Mouse (Mus musculus) gastrocnemius, postnatal 14 days (tissue): ENCODE measurements around the gene Map3k14. TPM values are rescaled to one million over a fixed set of nuclear protein-coding genes. Genes with fewer than 3 reads are reported as not detected.
"Not testable (repeated sequence)": the region's sequence is repeated elsewhere in the genome, so short reads cannot be mapped to it uniquely, and the experiment has no call there.

Source experiments
- DNase-seq: peaks from one replicate; pipeline ENCODE4 v3.0.0; 2021; ENCODE audit warnings: mixed read lengths
- intact Hi-C: fragments of 180-260 bp; cut with DNase I; formaldehyde crosslinking; loops from one replicate; pipeline ENCODE4 v1.15.1; 2025; ENCODE audit warnings: low total_unique reads
- total RNA-seq, 2 experiments: library from RNA; stranded (reverse); gene quantifications; 2 replicates each; pipeline ENCODE4 v1.2.3; 2021

Map3k14 gene
- total RNA-seq, 2 experiments from 2014 or later = 2.2 to 2.3 TPM

DNA sequence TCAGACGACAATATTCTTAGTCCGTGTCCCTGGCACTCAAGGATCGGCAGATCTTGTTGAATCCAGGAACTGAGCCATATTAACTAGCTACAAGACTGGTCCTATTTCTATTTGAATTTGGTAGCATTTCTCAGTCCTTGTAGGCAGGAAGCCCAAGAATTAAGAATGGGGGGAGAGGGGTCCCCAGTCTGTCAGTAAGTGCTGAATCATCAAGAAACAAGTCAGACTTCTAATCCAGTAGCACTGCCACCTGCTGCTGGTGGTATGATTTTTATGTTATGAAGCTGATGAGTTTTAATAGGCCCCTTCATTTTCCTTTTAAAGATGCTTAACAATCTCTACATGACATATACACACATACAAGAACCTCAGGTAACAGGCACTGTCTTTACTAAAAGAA lies 16.9 kb downstream of the Map3k14 start:
- intact Hi-C loops = no loop called here
- DNase-seq = no peak

DNA sequence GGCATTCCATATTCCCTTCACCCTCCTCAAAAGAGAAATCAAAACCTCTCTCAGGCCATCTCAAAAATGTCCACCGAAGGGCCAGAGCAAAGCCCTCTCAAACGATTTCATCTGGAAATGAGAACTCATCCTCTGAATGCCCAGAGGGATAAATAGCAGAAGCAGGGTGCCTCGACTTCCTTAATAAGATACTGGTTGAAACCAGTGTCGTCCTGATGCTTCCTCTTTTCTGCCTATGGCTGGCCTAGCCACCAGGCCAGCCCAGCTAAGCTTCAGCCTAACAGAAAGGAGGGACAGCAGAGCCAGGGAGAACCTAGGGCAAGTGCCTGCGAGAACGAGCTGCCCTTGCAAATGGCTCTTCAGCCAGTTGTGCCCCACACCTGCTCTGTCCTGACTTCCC lies 17.8 kb downstream of the Map3k14 start:
- DNase-seq = no peak
- intact Hi-C loops = no loop called here

GRCm38 (mm10) chr11:103248837-103249236 lies 18.4 kb downstream of the Map3k14 start:
- no peak for DNase-seq
- intact Hi-C loops = no loop called here

DNA sequence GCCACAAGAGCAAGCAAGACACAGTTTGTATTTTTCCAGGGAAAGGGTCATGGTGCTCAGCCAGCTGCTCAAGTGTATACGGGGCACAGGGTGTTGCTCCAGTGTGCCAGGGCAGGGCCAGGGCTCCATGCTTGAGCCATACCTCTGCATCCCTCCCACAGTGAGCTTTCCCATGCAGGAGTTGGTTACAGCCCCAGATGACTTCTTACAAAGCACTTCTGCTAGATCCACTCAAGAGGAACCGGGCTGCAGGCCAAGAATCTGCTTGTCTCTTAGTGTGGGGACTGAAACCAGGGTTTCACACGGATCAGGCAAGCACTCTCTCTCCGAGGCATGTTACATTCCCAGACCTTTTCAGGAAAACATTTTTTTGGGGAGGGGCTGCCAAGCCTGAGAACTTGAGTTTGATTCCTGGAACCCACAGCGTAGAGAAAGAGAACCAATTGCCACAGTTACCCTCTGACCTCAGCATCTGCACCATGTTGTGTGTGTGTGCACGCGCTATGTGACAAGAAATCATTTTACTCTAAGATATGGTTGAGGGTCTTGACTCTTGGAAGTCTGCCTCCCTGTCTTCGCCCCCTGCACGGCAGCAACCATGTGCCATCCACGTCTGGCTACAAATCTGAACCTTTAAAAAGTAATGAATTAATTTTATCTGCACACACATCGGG lies 19.6 kb downstream of the Map3k14 start:
- intact Hi-C loops = no loop called here

DNA sequence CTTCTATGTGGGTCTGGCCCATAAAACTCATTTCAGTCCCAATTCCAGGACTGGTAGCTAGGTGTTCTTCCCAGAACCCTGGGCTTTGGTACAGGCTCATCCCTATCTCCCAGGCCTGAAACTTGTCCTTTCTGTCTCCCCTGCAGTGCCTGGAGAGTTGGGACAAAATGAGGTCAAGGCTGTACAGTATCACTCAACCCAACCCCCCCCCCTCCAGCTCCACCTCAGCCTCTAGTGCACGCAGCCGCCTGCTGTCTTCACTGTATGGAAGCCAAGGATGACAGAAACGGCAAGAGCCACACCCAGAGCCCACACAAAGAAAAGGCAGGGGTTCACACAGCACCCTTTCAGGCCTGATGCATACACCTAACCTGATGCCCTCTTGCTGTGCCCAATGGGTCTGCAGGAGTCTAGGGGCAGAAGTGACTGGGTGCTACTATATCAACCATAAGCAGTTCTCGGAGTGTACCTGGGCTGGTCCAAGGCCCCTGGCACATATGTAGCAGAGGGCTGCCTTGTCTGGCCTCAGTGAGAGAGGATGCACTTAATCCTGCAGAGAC lies 20.5 kb downstream of the Map3k14 start:
- intact Hi-C loops = no loop called here
- DNase-seq = no peak

More for the DNA sequence above, 19.6 kb downstream of the Map3k14 start:
- DNase-seq = peak; percentile 88

DNA sequence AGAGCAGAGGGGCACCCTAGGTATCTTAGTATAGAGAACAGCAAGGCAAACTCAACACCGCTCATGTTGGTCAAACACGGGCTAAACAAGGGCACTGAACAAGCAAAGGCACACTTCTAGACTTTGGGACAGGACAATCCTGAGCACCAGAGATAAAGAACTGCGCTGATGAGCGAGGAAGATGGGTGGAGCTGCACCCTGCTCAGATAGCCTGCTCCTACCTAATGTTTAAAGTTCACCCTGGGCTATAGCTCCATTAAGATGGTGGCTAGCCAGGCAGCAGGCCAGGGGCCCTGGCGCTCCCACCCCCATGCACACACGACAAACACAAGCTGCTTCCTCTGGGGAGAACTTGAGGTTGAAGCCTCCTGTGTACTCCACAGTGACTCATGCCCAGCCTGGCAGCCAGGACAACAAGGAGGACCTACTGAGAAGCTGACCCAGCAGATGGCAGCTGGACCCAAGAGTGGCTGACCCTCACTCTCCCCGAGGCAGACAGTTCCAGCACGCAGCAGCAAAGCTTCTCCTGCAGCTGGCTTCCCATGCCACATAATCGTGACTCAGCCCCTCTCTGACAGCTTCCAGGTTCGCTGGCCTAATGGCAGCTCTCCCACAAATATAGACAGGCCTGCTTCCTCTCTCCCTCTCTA lies 21.1 kb downstream of the Map3k14 start:
- peak; percentile 77 for DNase-seq
- intact Hi-C loops = no loop called here

DNA sequence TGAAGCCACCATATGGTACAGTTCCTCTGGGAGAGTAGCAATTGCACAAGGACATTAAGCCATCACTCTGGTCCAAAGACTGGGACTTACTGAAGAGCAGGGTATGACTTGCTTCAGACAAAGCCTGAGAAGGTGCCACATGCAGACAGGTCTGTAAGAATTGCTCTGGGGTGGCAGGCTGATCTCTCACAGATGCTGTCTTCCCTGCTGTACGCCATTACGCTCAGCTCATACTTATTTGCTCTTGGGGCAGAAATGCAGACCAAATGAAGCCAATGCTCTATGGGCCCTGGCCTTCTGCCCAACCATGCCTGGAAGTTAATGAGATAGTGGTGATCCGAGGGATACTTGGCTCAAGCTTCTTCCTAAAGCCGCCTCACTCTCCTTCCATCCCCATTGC lies 22.4 kb downstream of the Map3k14 start:
- no peak for DNase-seq
- intact Hi-C loops = no loop called here

- intact Hi-C loops = no loop called here
- DNase-seq = peak; percentile 55
These were observed 26.5 kb downstream of the Map3k14 start for GRCm38 (mm10) chr11:103240740-103241139.

DNA sequence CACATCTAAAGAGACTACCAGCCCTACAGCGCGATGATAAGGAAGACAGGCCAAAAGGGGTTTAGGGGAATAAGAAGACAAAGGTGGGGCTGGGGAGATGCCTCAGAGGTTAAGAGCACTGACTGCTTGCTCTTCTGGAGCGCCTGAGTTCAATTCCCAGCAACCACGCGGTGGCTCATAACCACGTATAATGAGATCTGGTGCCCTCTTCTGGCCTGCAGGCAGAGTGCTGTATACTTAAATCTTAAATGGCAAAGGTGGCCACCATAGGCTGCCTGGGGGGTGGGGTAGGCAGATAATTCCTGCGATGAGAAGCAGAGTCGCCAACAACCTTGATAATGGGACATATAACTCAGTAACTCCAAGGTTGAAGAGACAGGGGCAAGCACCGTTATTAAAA lies 29.5 kb downstream of the Map3k14 start:
- intact Hi-C loops = no loop called here
- no peak for DNase-seq

DNA sequence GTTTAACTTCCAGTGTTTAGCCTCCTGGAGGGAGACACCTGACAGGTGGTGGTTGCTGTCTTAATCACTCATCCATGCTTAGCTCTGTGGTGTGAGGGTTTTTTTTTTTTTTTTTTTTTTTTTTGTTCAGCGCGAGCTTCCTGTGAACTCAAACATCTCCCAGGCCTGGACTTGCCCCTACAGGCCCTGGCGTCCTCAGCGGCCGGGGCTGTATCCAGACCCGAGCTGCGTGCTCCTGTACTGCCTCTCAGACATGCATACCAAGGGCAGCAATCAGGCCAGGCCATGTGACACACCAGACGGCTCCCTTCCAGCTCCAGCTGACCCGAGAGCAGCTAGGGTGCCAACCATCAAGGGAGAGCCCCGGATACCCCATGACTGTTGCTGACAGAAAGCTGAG lies 30.4 kb downstream of the Map3k14 start:
- DNase-seq = no peak

GRCm38 (mm10) chr11:103236431-103236830 lies 30.8 kb downstream of the Map3k14 start:
- intact Hi-C loops = no loop called here

More for the DNA sequence above, 30.4 kb downstream of the Map3k14 start:
- intact Hi-C loops = no loop called here

GRCm38 (mm10) chr11:103235702-103236101 lies 31.6 kb downstream of the Map3k14 start:
- peak; percentile 82 for DNase-seq
- intact Hi-C loops = no loop called here

More at GRCm38 (mm10) chr11:103236431-103236830, 30.8 kb downstream of the Map3k14 start:
- DNase-seq = no peak

- intact Hi-C loops = loop anchor here (5.0 kb wide), 2 partner anchors 38 to 88 kb away; no protein-coding TSS in a partner anchor
- DNase-seq = no peak
These were observed 32.8 kb downstream of the Map3k14 start for GRCm38 (mm10) chr11:103234447-103234846.

GRCm38 (mm10) chr11:103232966-103233365 lies 34.3 kb downstream of the Map3k14 start:
- intact Hi-C loops = loop anchor here (5.0 kb wide), 2 partner anchors 39 to 89 kb away; no protein-coding TSS in a partner anchor
- DNase-seq = peak; percentile 85

DNA sequence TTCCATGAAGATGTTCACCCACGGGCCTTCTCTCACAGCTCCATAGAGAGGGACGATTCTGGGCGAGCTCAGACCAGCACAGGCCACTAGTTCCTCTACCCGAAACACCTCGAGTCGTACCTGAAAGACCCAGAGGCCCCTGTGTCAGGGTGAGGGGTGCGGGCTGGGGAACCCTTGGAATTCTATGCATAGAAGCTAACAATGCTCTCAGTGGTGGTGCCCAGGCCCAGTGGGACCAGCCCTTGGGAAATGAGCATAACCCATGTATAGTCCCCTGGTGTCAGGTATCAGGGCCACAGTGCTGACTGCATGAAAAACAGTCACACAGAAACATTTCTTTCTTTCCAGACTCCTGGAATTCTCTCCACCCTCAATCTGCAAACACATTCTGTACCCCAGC lies 35.9 kb downstream of the Map3k14 start:
- DNase-seq = no peak
- intact Hi-C loops = loop anchor here (5.0 kb wide), 2 partner anchors 41 to 91 kb away; no protein-coding TSS in a partner anchor

DNA sequence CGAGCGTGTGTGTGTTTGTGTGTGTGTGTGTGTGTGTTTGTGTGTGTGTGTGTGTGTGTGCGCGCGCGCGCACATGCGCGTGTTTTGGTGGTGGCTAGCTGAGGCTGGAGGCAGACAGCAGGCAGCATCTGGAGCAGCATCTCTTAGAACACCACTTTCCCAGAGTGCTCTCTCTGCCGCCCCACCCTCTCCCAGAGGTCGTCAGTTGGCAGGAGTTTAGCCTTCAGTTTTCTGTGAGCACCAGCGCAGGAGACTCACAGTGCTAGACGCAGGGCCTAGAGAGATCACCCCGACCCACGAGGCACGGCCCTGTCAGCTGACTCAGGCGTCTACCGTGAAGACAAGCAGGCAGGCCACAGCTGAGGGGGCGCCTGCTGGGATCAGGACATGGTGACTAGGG lies 36.6 kb downstream of the Map3k14 start:
- intact Hi-C loops = loop anchor here (5.0 kb wide), 2 partner anchors 42 to 92 kb away; no protein-coding TSS in a partner anchor
- DNase-seq = peak; percentile 75

DNA sequence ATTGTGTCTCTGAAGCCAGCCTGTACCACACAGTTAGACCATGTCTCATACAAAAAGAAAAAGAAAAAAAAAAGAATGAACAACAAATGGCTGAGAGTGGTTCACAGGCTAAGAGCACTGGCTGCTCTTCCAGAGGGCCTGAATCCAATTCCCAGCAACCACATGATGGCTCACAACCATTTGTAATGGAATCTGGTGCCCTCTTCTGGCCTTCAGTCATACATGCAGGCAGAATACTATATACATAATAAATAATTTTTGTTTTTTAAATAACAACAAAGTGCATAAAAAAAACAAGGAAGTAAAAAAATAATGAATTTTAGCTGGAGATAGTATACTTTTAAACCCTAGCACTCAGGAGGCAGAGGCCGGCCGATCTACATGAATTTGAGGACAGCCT lies 37.7 kb downstream of the Map3k14 start:
- intact Hi-C loops = loop anchor here (5.0 kb wide), 2 partner anchors 43 to 93 kb away; no protein-coding TSS in a partner anchor
- no peak for DNase-seq

DNA sequence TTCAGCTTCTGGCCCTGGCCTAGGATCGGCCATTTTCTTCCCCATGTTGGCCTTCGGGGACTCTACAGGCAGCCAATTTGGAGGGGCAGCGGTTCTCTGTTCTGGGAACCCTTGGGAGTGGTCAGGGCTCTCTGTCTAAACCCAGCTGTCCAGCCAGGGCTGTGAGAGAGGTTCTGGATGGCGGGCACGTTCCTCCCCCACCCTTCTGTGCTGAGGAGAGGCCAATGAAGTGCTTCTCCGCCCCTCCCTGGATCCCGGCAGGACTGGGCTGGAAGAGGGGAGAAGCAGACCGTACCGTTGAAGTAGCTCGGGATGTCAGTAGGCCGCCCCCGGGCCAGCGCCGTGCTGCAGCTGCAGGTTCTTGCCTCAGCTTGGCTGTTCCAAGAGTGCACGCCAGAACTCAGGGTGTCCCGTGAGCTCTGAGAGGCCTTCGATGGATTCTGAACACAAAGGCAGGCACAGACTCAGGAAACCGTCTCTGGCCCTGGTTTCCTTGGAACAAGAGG lies 43.3 kb downstream of the Map3k14 start:
- DNase-seq = peak; percentile 71
- intact Hi-C loops = no loop called here

DNA sequence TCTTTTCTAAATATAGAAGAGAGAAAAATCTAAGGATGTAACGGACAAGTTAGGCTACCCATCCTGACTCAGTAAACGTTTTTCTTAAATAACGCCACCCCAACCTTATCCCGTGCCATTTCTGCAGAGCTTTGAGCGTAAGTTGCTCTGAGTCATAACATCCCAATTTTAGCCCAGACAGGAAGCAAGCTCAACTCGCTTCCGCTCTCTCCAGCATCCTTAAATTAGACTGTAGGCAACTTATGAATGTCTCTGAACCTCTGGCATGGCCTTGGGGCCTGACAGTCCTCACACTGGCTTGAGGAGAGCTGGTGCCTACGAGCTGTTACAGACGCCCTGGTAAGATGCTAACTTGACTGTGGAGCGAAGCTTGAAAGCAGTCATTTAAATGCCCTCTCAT lies 43.8 kb downstream of the Map3k14 start:
- DNase-seq = no peak
- intact Hi-C loops = no loop called here

DNA sequence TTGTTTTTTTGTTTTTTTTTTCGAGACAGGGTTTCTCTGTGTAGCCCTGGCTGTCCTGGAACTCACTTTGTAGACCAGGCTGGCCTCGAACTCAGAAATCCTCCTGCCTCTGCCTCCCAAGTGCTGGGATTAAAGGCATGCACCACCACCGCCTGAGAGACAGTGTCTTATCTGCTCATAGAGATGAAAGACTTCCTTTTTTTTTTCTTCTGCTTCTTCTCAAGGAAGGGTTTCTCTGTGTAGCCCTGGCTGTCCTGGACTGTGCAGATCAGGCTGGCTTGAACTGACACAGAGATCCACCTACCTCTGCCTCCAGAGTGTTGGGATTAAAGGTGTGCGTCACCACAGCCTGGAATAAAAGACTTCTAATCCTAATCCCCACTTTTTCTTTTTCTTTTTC lies 44.6 kb downstream of the Map3k14 start:
- intact Hi-C loops, DNase-seq: not testable (repeated sequence)
